Mouse (Mus musculus): ENCODE data around the gene Fam219b. TPM values are rescaled to one million over a fixed set of nuclear protein-coding genes. Genes with fewer than 3 reads are reported as not detected.
A peak's percentile ranks its signal among the peaks of the same experiment; 100 is the strongest.

The Fam219b gene
- polyA plus RNA-seq, 1 experiment from 2014 or later: 21.0 TPM

DNA sequence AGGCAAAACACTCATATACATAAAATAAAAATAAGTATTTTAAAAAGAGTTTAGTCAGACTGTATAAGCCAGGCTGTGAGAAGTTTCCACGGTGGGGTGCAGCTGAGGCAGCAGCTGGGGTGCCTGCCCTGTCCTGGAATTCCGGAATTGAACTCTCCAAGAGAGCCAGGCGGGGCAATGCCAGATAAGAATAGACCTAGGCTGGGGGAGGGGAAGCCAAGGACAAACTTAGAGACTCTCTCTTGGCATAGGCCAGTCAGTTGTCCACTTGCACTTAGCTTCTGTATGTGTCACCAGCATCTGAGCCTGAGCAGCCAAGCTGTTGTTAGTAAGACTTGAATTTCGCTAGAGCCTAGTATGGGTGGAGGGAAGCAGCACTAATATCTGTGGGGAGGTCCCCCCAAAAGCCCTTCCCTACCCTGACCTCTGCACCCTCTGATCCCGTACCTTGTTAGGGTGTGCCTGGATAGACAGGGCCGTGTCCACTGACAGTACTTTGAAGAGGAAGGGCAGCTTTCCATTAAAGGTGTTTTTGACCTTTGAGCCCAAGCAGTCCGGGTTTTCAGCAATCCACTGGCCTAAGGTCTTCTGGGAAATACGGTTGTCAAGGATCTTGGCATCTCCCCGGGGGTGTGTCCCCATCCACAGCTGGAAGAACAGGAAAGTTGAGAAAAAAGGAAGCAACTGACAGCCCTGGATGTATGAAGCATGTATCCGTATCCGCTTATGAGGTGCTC, 13.0 kb downstream of the Fam219b start:
- H3K27ac ChIP-seq (ENCODE audit: low read depth, low read length): no peak overlapping the region
- ATAC-seq (replicated peaks; ENCODE audit: low FRiP score) (no peak), DNase-seq (ENCODE audit: low spot score) (no peak)
- peaks cover 6% of the 10 kb centered on the region; the same call in 1 of the 2 replicates for H3K4me1 ChIP-seq (replicated peaks; ENCODE audit: control insufficient read depth, insufficient read depth, low read length)
- H3K27me3 ChIP-seq (ENCODE audit: control insufficient read depth, insufficient read depth, low read length): no peaks in the 10 kb centered on the region
- no peak overlapping the region for H3K4me2 ChIP-seq (ENCODE audit: low read depth, low read length, severe bottlenecking)
- H3K9ac ChIP-seq (ENCODE audit: low read length): no peak overlapping the region
- H3K36me3 ChIP-seq (ENCODE audit: control insufficient read depth, insufficient read depth, low read length): peaks cover 1% of the 10 kb centered on the region; the same call in 1 of the 2 replicates
- H3K9me3 ChIP-seq (ENCODE audit: control insufficient read depth, low read length): no peaks in the 10 kb centered on the region
- 86% methylated on average over 11 of the region's 11 CpGs for WGBS
- H3K4me3 ChIP-seq (ENCODE audit: low read depth, low read length): no peak overlapping the region

DNA sequence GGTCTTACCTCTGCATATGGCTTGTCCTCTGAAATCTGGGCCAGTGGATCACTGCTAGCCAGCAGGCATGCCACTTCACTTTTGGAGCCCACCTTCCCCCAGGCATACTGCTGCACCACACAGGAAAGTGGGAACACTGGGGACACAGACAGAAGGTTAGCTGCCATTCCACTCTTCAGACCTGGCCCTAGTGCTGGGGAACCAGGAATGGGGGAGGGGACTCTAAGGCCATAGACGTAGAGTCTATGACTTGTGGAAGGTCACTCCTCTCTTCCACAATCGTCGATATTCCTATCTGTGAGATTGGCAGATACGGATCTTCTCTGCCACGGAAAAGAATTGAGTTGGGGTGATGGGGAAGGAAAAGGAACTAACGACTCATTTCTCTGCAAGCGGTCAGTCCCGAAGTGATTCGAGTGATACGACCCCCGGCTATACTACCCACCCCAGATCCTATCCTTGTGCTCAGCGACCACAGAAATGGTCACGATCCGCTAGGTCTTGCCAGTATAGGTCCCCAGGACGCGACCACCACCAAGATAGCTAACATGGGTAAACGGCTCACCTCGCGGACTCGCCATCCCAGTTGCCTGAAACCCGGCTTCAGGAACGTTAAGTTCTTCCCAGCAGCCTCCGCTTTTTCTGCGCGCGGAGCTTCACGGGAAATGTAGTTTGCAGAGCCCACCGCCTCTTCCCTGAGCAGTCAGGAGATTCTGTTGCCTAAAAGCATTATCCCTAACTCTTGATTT, 15.0 kb downstream of the Fam219b start, which contains the start of gene Mpi:
Gene Mpi (minus strand): TSS at position 625 of the 749 bp plus-strand sequence.
- Histone ChIP-seq H3K27me3 (ENCODE audit: control insufficient read depth, insufficient read depth, low read length) (no peaks in the 10 kb centered on the region), H3K4me3 (ENCODE audit: low read depth, low read length) (peak within 1 kb of the TSS; percentile 62), H3K4me2 (ENCODE audit: low read depth, low read length, severe bottlenecking) (peak within 1 kb of the TSS; percentile 59), H3K4me1 (replicated peaks; ENCODE audit: control insufficient read depth, insufficient read depth, low read length) (peaks cover 6% of the 10 kb centered on the region; the same call in 1 of the 2 replicates), H3K9ac (ENCODE audit: low read length) (peak within 1 kb of the TSS; percentile 73), H3K36me3 (ENCODE audit: control insufficient read depth, insufficient read depth, low read length) (no peaks in the 10 kb centered on the region; the same call in 1 of the 2 replicates), H3K9me3 (ENCODE audit: control insufficient read depth, low read length) (no peaks in the 10 kb centered on the region), H3K27ac (ENCODE audit: low read depth, low read length) (no peak within 1 kb of the TSS)
- 1% methylated on average over 28 of the region's 28 CpGs for WGBS
- ATAC-seq (replicated peaks; ENCODE audit: low FRiP score): peak; percentile 46
- DNase-seq (ENCODE audit: low spot score): peak; percentile 83

DNA sequence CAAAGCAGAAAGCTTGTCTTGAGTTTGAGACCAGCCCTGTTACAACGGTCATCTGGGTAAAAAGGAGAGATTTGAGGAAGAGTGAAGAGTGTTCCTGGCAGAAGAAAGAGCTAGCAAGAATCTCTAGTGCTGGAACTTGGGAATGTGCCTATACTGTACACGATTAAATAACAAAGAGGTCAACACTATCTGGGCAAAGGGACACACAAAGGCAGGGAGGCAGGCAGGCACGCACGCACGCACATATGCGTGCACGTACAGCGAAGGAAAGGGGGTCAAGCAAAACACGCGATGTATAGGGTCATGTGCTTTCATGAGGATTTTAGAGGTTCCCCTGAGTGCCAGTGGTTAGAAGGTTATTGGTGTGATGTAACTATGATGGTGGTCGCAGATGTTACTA, 15.8 kb downstream of the Fam219b start:
- Histone ChIP-seq H3K9me3 (ENCODE audit: control insufficient read depth, low read length) (no peaks in the 10 kb centered on the region), H3K36me3 (ENCODE audit: control insufficient read depth, insufficient read depth, low read length) (no peaks in the 10 kb centered on the region; the same call in 1 of the 2 replicates), H3K27me3 (ENCODE audit: control insufficient read depth, insufficient read depth, low read length) (no peaks in the 10 kb centered on the region), H3K27ac (ENCODE audit: low read depth, low read length) (no peak overlapping the region), H3K4me2 (ENCODE audit: low read depth, low read length, severe bottlenecking) (no peak overlapping the region), H3K4me1 (replicated peaks; ENCODE audit: control insufficient read depth, insufficient read depth, low read length) (peaks cover 6% of the 10 kb centered on the region; the same call in 1 of the 2 replicates), H3K9ac (ENCODE audit: low read length) (no peak overlapping the region), H3K4me3 (ENCODE audit: low read depth, low read length) (no peak overlapping the region)
- DNase-seq (ENCODE audit: low spot score) (no peak), ATAC-seq (replicated peaks; ENCODE audit: low FRiP score) (no peak)
- WGBS: 71% methylated on average over 11 of the region's 11 CpGs

DNA sequence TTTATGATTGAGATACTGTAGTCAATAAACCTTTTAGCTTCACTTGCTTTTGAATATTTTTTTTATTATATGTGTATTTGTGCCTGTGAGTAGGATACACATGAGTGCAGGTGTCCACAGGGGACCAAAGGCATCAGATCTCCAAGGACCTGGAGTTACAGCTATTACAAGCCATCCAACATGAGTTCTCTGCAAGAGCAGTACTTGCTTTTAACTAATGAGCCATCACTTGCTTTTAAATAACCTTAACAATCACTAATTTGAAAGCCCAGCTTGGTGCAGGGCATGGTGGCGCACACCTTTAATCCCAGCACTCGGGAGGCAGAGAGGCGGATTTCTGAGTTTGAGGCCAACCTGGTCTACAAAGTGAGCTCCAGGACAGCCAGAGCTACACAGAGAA, 17.4 kb downstream of the Fam219b start:
- 38% methylated on average over 3 of the region's 3 CpGs for WGBS
- ATAC-seq (replicated peaks; ENCODE audit: low FRiP score): no peak

DNA sequence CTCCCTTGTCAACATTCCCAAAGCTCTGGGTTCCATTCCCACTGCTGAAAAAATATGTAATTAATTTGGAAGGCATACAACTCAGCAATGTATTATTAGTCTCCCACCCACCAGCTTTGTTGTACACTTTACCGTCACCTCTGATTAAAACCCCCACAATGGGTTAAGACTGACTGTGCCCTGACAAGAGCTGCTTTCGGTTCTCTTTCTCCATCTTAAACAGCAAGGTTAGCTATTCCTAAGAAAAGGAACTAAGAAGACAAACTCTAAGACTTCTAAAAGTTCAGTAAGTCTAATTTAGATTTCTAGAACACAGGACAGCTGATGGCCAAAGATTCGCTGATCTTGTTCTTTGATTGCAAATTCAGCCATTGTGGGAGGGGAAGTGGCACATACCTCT, 19.9 kb downstream of the Fam219b start:
- Histone ChIP-seq H3K4me1 (replicated peaks; ENCODE audit: control insufficient read depth, insufficient read depth, low read length) (peaks cover 7% of the 10 kb centered on the region), H3K27ac (ENCODE audit: low read depth, low read length) (no peak overlapping the region), H3K4me2 (ENCODE audit: low read depth, low read length, severe bottlenecking) (no peak overlapping the region), H3K36me3 (ENCODE audit: control insufficient read depth, insufficient read depth, low read length) (no peaks in the 10 kb centered on the region), H3K27me3 (ENCODE audit: control insufficient read depth, insufficient read depth, low read length) (no peaks in the 10 kb centered on the region), H3K9ac (ENCODE audit: low read length) (no peak overlapping the region), H3K9me3 (ENCODE audit: control insufficient read depth, low read length) (no peaks in the 10 kb centered on the region), H3K4me3 (ENCODE audit: low read depth, low read length) (no peak overlapping the region)
- WGBS: 82% methylated on average over 3 of the region's 3 CpGs
- DNase-seq (ENCODE audit: low spot score) (no peak), ATAC-seq (replicated peaks; ENCODE audit: low FRiP score) (no peak)

More for the DNA sequence above, 17.4 kb downstream of the Fam219b start:
- Histone ChIP-seq H3K4me3 (ENCODE audit: low read depth, low read length) (no peak overlapping the region), H3K9ac (ENCODE audit: low read length) (no peak overlapping the region), H3K36me3 (ENCODE audit: control insufficient read depth, insufficient read depth, low read length) (no peaks in the 10 kb centered on the region), H3K27ac (ENCODE audit: low read depth, low read length) (no peak overlapping the region), H3K9me3 (ENCODE audit: control insufficient read depth, low read length) (no peaks in the 10 kb centered on the region), H3K27me3 (ENCODE audit: control insufficient read depth, insufficient read depth, low read length) (no peaks in the 10 kb centered on the region), H3K4me1 (replicated peaks; ENCODE audit: control insufficient read depth, insufficient read depth, low read length) (peaks cover 6% of the 10 kb centered on the region; the same call in 1 of the 2 replicates), H3K4me2 (ENCODE audit: low read depth, low read length, severe bottlenecking) (no peak overlapping the region)
- no peak for DNase-seq (ENCODE audit: low spot score)

DNA sequence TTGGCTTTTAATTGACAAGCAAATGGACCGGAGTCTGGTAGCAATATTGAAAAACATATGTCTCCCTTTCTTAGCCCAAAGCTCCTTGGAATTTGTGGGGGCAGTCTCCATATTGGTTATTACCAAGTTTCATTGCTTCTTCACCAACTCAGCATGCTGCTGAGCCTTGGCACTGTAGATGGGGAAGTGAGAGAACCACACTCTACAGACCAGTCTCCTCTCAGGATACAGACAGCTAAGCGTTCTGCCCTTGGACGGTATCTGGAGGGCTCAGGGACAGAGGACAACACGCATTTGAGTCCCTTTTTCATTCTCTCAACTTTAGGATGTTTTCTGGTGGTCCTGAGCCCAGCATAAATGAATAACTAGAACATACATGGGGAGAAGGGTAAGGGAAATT, 21.3 kb downstream of the Fam219b start:
- Histone ChIP-seq H3K4me1 (replicated peaks; ENCODE audit: control insufficient read depth, insufficient read depth, low read length) (peaks cover 7% of the 10 kb centered on the region), H3K9me3 (ENCODE audit: control insufficient read depth, low read length) (no peaks in the 10 kb centered on the region), H3K4me2 (ENCODE audit: low read depth, low read length, severe bottlenecking) (no peak overlapping the region), H3K4me3 (ENCODE audit: low read depth, low read length) (no peak overlapping the region), H3K36me3 (ENCODE audit: control insufficient read depth, insufficient read depth, low read length) (no peaks in the 10 kb centered on the region), H3K9ac (ENCODE audit: low read length) (no peak overlapping the region), H3K27ac (ENCODE audit: low read depth, low read length) (no peak overlapping the region), H3K27me3 (ENCODE audit: control insufficient read depth, insufficient read depth, low read length) (no peaks in the 10 kb centered on the region)
- DNase-seq (ENCODE audit: low spot score): no peak
- no peak for ATAC-seq (replicated peaks; ENCODE audit: low FRiP score)
- WGBS: 92% methylated on average over 4 of the region's 4 CpGs

DNA sequence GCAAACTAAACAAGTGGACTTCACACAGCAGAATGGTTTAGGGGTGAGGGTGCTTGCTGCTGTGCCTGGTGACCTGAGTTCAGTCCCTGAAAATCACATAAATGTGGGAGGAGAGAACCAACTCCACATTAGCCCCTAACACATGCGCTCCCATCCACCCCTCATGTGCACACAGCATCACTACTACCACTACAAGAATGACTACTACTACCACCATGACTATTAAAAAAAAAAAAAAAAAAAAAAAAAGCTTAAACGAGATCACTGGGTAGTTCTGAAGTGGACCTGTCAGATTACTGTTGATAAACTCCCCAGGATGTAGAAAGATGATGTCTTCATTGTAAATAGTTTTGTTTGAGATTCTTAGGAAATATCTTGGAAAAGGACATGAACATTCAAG, 22.2 kb downstream of the Fam219b start:
- no peak for DNase-seq (ENCODE audit: low spot score)
- ATAC-seq (replicated peaks; ENCODE audit: low FRiP score): no peak
- peaks cover 7% of the 10 kb centered on the region for H3K4me1 ChIP-seq (replicated peaks; ENCODE audit: control insufficient read depth, insufficient read depth, low read length)
- H3K4me3 ChIP-seq (ENCODE audit: low read depth, low read length): no peak overlapping the region
- H3K4me2 ChIP-seq (ENCODE audit: low read depth, low read length, severe bottlenecking): no peak overlapping the region
- no peaks in the 10 kb centered on the region for H3K9me3 ChIP-seq (ENCODE audit: control insufficient read depth, low read length)
- H3K36me3 ChIP-seq (ENCODE audit: control insufficient read depth, insufficient read depth, low read length): no peaks in the 10 kb centered on the region
- no peak overlapping the region for H3K9ac ChIP-seq (ENCODE audit: low read length)
- no peak overlapping the region for H3K27ac ChIP-seq (ENCODE audit: low read depth, low read length)
- H3K27me3 ChIP-seq (ENCODE audit: control insufficient read depth, insufficient read depth, low read length): no peaks in the 10 kb centered on the region
- 77% methylated on average over 2 of the region's 2 CpGs for WGBS

DNA sequence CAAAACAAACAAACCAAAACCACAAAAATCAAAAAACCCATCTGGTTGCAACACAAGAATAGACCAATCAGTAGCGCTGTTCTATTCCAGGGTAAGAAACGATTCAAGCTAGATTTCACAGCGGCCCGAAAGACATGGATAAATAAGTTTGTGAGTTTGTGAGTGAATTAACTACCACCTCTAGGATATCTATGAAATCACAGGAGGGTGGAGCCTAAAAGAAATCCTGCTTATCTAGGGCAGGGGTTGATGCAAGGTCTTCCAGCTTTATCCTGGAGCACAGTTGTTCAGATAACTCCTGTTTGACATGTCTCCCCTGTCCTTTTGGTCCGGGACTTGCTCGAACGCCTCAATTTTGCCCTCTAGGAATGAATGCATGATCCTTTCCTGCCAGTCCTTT, 22.9 kb downstream of the Fam219b start:
- H3K9ac ChIP-seq (ENCODE audit: low read length): peak overlapping the region; percentile 55
- H3K4me3 ChIP-seq (ENCODE audit: low read depth, low read length): peak overlapping the region; percentile 48
- peak overlapping the region; percentile 71 for H3K4me2 ChIP-seq (ENCODE audit: low read depth, low read length, severe bottlenecking)
- no peak overlapping the region for H3K27ac ChIP-seq (ENCODE audit: low read depth, low read length)
- ATAC-seq (replicated peaks; ENCODE audit: low FRiP score): no peak
- no peaks in the 10 kb centered on the region for H3K27me3 ChIP-seq (ENCODE audit: control insufficient read depth, insufficient read depth, low read length)
- H3K36me3 ChIP-seq (ENCODE audit: control insufficient read depth, insufficient read depth, low read length): no peaks in the 10 kb centered on the region
- peaks cover 7% of the 10 kb centered on the region for H3K4me1 ChIP-seq (replicated peaks; ENCODE audit: control insufficient read depth, insufficient read depth, low read length)
- DNase-seq (ENCODE audit: low spot score): no peak
- WGBS: 29% methylated on average over 7 of the region's 7 CpGs
- no peaks in the 10 kb centered on the region for H3K9me3 ChIP-seq (ENCODE audit: control insufficient read depth, low read length)

Measured in forebrain, embryonic 11.5 days (tissue).